Mouse (Mus musculus) heart, adult 2 months (tissue): ENCODE data around the gene 4931428F04Rik.
A peak's percentile ranks its signal among the peaks of the same experiment; 100 is the strongest.

Experiments used
- CTCF ChIP-seq: fragments of 200-600 bp; IDR thresholded peaks from 2 replicates; pipeline ENCODE4 v1.8.1; 2022; ENCODE audit warnings: antibody characterized with exemption, mild to moderate bottlenecking, moderate library complexity
- POLR2A ChIP-seq: fragments of 200-500 bp; IDR thresholded peaks from 2 replicates; pipeline ENCODE4 v1.6.1; 2011; ENCODE audit warnings: mild to moderate bottlenecking, low read depth, low read length, control low read depth; ENCODE audit not compliant: insufficient read depth

GRCm38 (mm10) chr8:105295895-105296573 lies 6.4 kb upstream of the 4931428F04Rik start, which contains the start of gene Exoc3l:
- TF ChIP-seq POLR2A (0 out of 2 replicates have a peak, but pooled peaks have one; percentile 31), CTCF (no peak)
